In the genomic region with DNA sequence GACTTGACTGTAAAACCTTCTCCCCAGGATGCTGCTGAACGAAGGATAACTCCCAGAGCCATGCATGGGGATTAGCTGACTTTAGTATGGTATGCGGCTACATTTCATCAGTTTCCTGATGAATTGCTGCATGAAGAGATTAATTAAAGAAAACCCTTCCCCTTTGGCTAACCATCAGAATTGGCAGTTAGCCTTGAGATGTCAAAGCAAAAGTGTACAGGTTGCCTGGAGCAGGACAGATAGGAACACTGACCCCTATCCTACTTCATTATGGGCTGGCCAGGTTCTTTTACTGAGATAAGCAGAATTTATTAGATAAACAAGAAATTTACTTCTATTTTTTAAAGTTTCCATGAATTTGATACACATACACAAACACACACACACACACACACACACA, we compare ENCODE assay signal across 27 mouse cellular contexts.
DNase-seq lines count a peak whose midpoint lies in the region; ATAC-seq and TF ChIP-seq lines count a peak whose summit lies in the region.
"Had no signal": no experiment of that assay in that cellular context is flagged by ENCODE, and none has a peak within 500 bp of the region (broad histone marks: within the 10 kb centered on the region; RNA-seq: fewer than 3 reads in every experiment).

No protein-coding gene starts in this region.

- WGBS in lung, embryonic 15.5 days: 62% methylated on average over 2 of the region's 2 CpGs
- WGBS in embryonic facial prominence, embryonic 14.5 days: 35% methylated on average over 2 of the region's 2 CpGs

- H3K79me2 ChIP-seq in MEL (ENCODE audit: control insufficient read depth, insufficient read depth, low read length, poor library complexity): no peaks in the 10 kb centered on the region

- ATAC-seq in lung, embryonic 15.5 days (ENCODE audit: borderline replicate concordance, extremely low read depth, low FRiP score, low TSS enrichment): no peak
- ATAC-seq in embryonic facial prominence, embryonic 14.5 days (ENCODE audit: low read depth): no peak
- ATAC-seq: forebrain, embryonic 15.5 days; liver, postnatal 0 days; midbrain, embryonic 13.5 days; Patski had no signal

- peaks cover 38% of the 10 kb centered on the region for H3K4me1 ChIP-seq in lung, embryonic 15.5 days
- peaks cover 13 to 16% of the 10 kb centered on the region in 2 experiments for H3K4me1 ChIP-seq in MEL (ENCODE audit: control insufficient read depth in 1 of 2, insufficient read depth in 2 of 2, low read length in 2 of 2)
- peaks cover 40% of the 10 kb centered on the region for H3K4me1 ChIP-seq in embryonic facial prominence, embryonic 14.5 days (ENCODE audit: control insufficient read depth, insufficient read depth, low read length)
- H3K4me1 ChIP-seq: forebrain, embryonic 15.5 days; hindbrain, embryonic 12.5 days had no signal

- TF ChIP-seq POLR2A in MEL (IDR thresholded peaks at IDR 0.05; ENCODE audit: control insufficient read depth in 1 of 2, insufficient read depth in 1 of 2, low read depth in 1 of 2, low read length in 2 of 2, poor library complexity in 1 of 2): no peak

- DNase-seq in lung, postnatal 25 days (ENCODE audit: low spot score): no peak
- peak; percentile 62 for DNase-seq in MEL (ENCODE audit: low read depth, low spot score)
- no peak for DNase-seq in embryonic facial prominence, embryonic 14.5 days (ENCODE audit: low spot score)
- DNase-seq in retina, embryonic 14.5 days (ENCODE audit: low spot score): peak; percentile 18
- no peak for DNase-seq in embryo, embryonic 9.5 days (ENCODE audit: extremely low spot score)
- DNase-seq in left cerebral cortex, adult 18-20 months (ENCODE audit: low spot score in 2 of 2): no peak
- DNase-seq in thymus, adult 18-20 months: no peak
- DNase-seq: adrenal gland, adult 2 months; cerebellum, adult 11-12 months; gastrocnemius, postnatal 10 days; heart, adult 11 months; heart, postnatal 14 days; kidney, adult 2 months; left cerebral cortex, postnatal 4 days; liver, postnatal 0 days; right cerebral cortex, postnatal 4 days; thymus, postnatal 14 days had no signal

- no peaks in the 10 kb centered on the region for H3K9me3 ChIP-seq in lung, embryonic 15.5 days
- H3K9me3 ChIP-seq in MEL (replicated peaks; ENCODE audit: insufficient read depth, low read length): no peaks in the 10 kb centered on the region
- H3K9me3 ChIP-seq in embryonic facial prominence, embryonic 14.5 days (ENCODE audit: control insufficient read depth, low read length): no peaks in the 10 kb centered on the region
- H3K9me3 ChIP-seq: embryonic facial prominence, embryonic 12.5 days; forebrain, embryonic 15.5 days; heart, embryonic 13.5 days; hindbrain, embryonic 12.5 days; midbrain, embryonic 13.5 days had no signal

- H3K9ac ChIP-seq in lung, embryonic 15.5 days: no peak overlapping the region
- no peak overlapping the region for H3K9ac ChIP-seq in MEL (ENCODE audit: control insufficient read depth, low read depth, low read length, poor library complexity, severe bottlenecking)
- no peak overlapping the region for H3K9ac ChIP-seq in embryonic facial prominence, embryonic 14.5 days (ENCODE audit: low read depth, low read length)
- H3K9ac ChIP-seq: embryonic facial prominence, embryonic 12.5 days; forebrain, embryonic 15.5 days; heart, embryonic 13.5 days; hindbrain, embryonic 12.5 days; liver, postnatal 0 days; midbrain, embryonic 13.5 days had no signal

- peak overlapping the region; percentile 19; the same call in 1 of the 2 replicates for H3K27ac ChIP-seq in lung, embryonic 15.5 days
- H3K27ac ChIP-seq in MEL (ENCODE audit: control insufficient read depth, low read depth, low read length): no peak overlapping the region
- H3K27ac ChIP-seq in embryonic facial prominence, embryonic 14.5 days (replicated peaks; ENCODE audit: low read depth, low read length): peak overlapping the region; percentile 72; the same call in 1 of the 2 replicates
- H3K27ac ChIP-seq: forebrain, embryonic 15.5 days; hindbrain, embryonic 12.5 days; kidney, postnatal 0 days; macrophage; midbrain, embryonic 13.5 days had no signal

- no peaks in the 10 kb centered on the region for H3K36me3 ChIP-seq in lung, embryonic 15.5 days
- peaks cover 0 to 20% of the 10 kb centered on the region in 2 experiments; a peak in 2 of 4 replicates for H3K36me3 ChIP-seq in MEL (ENCODE audit: control insufficient read depth in 1 of 2, insufficient read depth in 2 of 2, low read length in 2 of 2)
- no peaks in the 10 kb centered on the region for H3K36me3 ChIP-seq in embryonic facial prominence, embryonic 14.5 days (ENCODE audit: control insufficient read depth, insufficient read depth, low read length)
- H3K36me3 ChIP-seq: embryonic facial prominence, embryonic 12.5 days; forebrain, embryonic 15.5 days; heart, embryonic 13.5 days; hindbrain, embryonic 12.5 days; midbrain, embryonic 13.5 days had no signal

- H3K4me2 ChIP-seq in lung, embryonic 15.5 days: no peak overlapping the region
- no peak overlapping the region for H3K4me2 ChIP-seq in embryonic facial prominence, embryonic 14.5 days (ENCODE audit: low read depth, low read length)
- H3K4me2 ChIP-seq: embryonic facial prominence, embryonic 12.5 days; forebrain, embryonic 15.5 days; heart, embryonic 13.5 days; hindbrain, embryonic 12.5 days; liver, embryonic 11.5 days; midbrain, embryonic 13.5 days had no signal

- no peak for TF ChIP-seq RAD21 in MEL (IDR thresholded peaks at IDR 0.05; ENCODE audit: low read depth, low read length)

- TF ChIP-seq CTCF in MEL (IDR thresholded peaks at IDR 0.05 in 2 of 3, conservative IDR thresholded peaks at IDR 0.05 in 1 of 3; ENCODE audit: control insufficient read depth in 1 of 3, insufficient read depth in 1 of 3, low read depth in 2 of 3, low read length in 3 of 3, poor library complexity in 1 of 3, severe bottlenecking in 1 of 3): no peak

- H3K27me3 ChIP-seq in lung, embryonic 15.5 days: no peaks in the 10 kb centered on the region
- no peaks in the 10 kb centered on the region for H3K27me3 ChIP-seq in MEL (ENCODE audit: control insufficient read depth in 1 of 2, insufficient read depth in 2 of 2, low read length in 2 of 2)
- H3K27me3 ChIP-seq in embryonic facial prominence, embryonic 14.5 days (replicated peaks; ENCODE audit: control insufficient read depth, insufficient read depth, low read length): no peaks in the 10 kb centered on the region
- H3K27me3 ChIP-seq: embryonic facial prominence, embryonic 12.5 days; forebrain, embryonic 15.5 days; heart, embryonic 13.5 days; hindbrain, embryonic 12.5 days; midbrain, embryonic 13.5 days; Patski had no signal

- H3K4me3 ChIP-seq in lung, embryonic 15.5 days: no peak overlapping the region
- no peak overlapping the region for H3K4me3 ChIP-seq in MEL (ENCODE audit: control insufficient read depth in 1 of 2, insufficient read depth in 1 of 2, low read depth in 2 of 2, low read length in 2 of 2)
- no peak overlapping the region for H3K4me3 ChIP-seq in embryonic facial prominence, embryonic 14.5 days (ENCODE audit: low read depth, low read length)
- H3K4me3 ChIP-seq: embryonic facial prominence, embryonic 12.5 days; forebrain, embryonic 15.5 days; heart, embryonic 13.5 days; hindbrain, embryonic 12.5 days; midbrain, embryonic 13.5 days had no signal

- TF ChIP-seq EP300 in MEL (IDR thresholded peaks at IDR 0.05; ENCODE audit: low read depth in 1 of 2, low read length in 2 of 2): peak; percentile 70

TF ChIP-seq in MEL, 35 proteins besides CTCF, POLR2A, EP300 and RAD21:
- TF ChIP-seq GATA1 (IDR thresholded peaks at IDR 0.05; ENCODE audit: low read depth, low read length) (peak; percentile 60), ZNF384 (IDR thresholded peaks at IDR 0.05; ENCODE audit: low read depth, low read length) (no peak), KAT2A (conservative IDR thresholded peaks at IDR 0.05; ENCODE audit: low read depth, low read length) (no peak), TBP (IDR thresholded peaks at IDR 0.05; ENCODE audit: low read depth, low read length) (no peak), ETS1 (IDR thresholded peaks at IDR 0.05; ENCODE audit: low read depth, low read length) (peak; percentile 41; the same call in 1 of the 2 replicates), MYB (IDR thresholded peaks at IDR 0.05; ENCODE audit: low read depth, low read length) (no peak), TCF12 (IDR thresholded peaks at IDR 0.05; ENCODE audit: low read depth, low read length) (peak; percentile 76; the same call in 1 of the 2 replicates), TAL1 (IDR thresholded peaks at IDR 0.05; ENCODE audit: low read length) (peak; percentile 18; the same call in 1 of the 2 replicates), NRF1 (IDR thresholded peaks at IDR 0.05; ENCODE audit: insufficient read depth, low read depth, low read length, poor library complexity, severe bottlenecking) (no peak), MAZ (IDR thresholded peaks at IDR 0.05; ENCODE audit: low read depth, low read length) (no peak), MEF2A (IDR thresholded peaks at IDR 0.05; ENCODE audit: extremely low read depth, insufficient replicate concordance, low read depth, low read length, poor library complexity, severe bottlenecking) (no peak)

Comparison
In these comparisons a context has a peak if more than half of its experiments do, and no peak if none do; other contexts are left out.
1. DNase-seq: peak in MEL (single experiment) and retina, embryonic 14.5 days (single experiment); none in lung, postnatal 25 days (single experiment), embryonic facial prominence, embryonic 14.5 days (single experiment), embryo, embryonic 9.5 days (single experiment), left cerebral cortex, adult 18-20 months (0 of 2) and thymus, adult 18-20 months (0 of 2).